Mouse (Mus musculus): ENCODE data around the gene Ccnt1.

DNA sequence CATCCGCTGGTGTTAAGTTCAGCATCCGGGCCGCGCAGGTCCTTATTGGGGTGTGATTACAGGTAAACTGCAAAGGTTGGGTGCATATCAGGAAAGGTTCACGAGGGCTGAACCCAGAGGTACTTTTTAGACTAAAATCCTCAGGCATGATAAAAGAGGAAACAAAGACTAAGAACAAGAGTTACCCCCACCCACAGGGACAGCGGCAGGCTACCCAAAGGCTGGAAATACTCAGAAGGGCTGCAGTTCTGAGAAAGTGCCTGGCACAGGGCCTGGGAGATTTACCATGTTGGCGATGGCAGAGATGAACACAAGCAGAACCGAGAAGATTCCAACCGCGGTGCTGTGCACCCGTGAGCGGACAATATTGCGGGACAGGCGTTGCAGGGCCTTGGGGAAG lies 25.9 kb upstream of the Ccnt1 start:
- TF ChIP-seq TAL1 (IDR thresholded peaks at IDR 0.05; ENCODE audit: low read length) (no peak), GATA1 (IDR thresholded peaks at IDR 0.05; ENCODE audit: low read length) (no peak)
